Mouse (Mus musculus) forebrain, embryonic 15.5 days (tissue): ENCODE measurements around the gene Drd4. TPM values are rescaled to one million over a fixed set of nuclear protein-coding genes. Genes with fewer than 3 reads are reported as not detected.

Experiments
- ATAC-seq: fragments of 200-750 bp; cut with Nextera tagmentation; replicated peaks from 2 replicates; pipeline ENCODE4 v1.8.0; 2017; ENCODE audit warnings: mild to moderate bottlenecking, moderate TSS enrichment, moderate library complexity
- H3K27ac ChIP-seq: fragments of 300-500 bp; sonication (generic); replicated peaks from 2 replicates; pipeline ENCODE4 v1.5.1; 2015; ENCODE audit warnings: mild to moderate bottlenecking, inconsistent platforms
- H3K27me3 ChIP-seq: fragments of 300-500 bp; sonication (generic); 2 replicates; pipeline ENCODE4 v1.6.1; 2015; ENCODE audit warnings: inconsistent platforms
- H3K36me3 ChIP-seq: fragments of 300-500 bp; sonication (generic); 2 replicates; pipeline ENCODE4 v1.6.1; 2015; ENCODE audit warnings: mild to moderate bottlenecking, inconsistent platforms
- H3K4me1 ChIP-seq: fragments of 300-500 bp; sonication (generic); 2 replicates; pipeline ENCODE4 v1.6.1; 2015; ENCODE audit warnings: inconsistent platforms
- H3K4me2 ChIP-seq: fragments of 300-500 bp; sonication (generic); replicated peaks from 2 replicates; pipeline ENCODE4 v1.6.1; 2015; ENCODE audit warnings: mild to moderate bottlenecking, inconsistent platforms
- H3K4me3 ChIP-seq: fragments of 300-500 bp; sonication (generic); 2 replicates; pipeline ENCODE4 v1.5.1; 2015; ENCODE audit warnings: mild to moderate bottlenecking, inconsistent platforms
- H3K9ac ChIP-seq: fragments of 300-500 bp; sonication (generic); replicated peaks from 2 replicates; pipeline ENCODE4 v1.6.1; 2015; ENCODE audit warnings: mild to moderate bottlenecking, inconsistent platforms
- H3K9me3 ChIP-seq: fragments of 300-500 bp; sonication (generic); 2 replicates; pipeline ENCODE4 v1.6.1; 2016; ENCODE audit warnings: inconsistent platforms
- WGBS: fragments of 180-500 bp; shearing (Covaris S2); methylation state at CpG from one replicate; pipeline ENCODE4 v1.1.7; 2015; ENCODE audit warnings: mixed read lengths; 5-methylcytosine and 5-hydroxymethylcytosine counted together
- polyA plus RNA-seq: library from polyadenylated mRNA; unstranded; fragments of >200 nt; fragmentation: Nextera tagmentation; extraction: Ambion mirVana; gene quantifications from 2 replicates; pipeline ENCODE4 v1.2.1, GENCODE M21; 2015

The Drd4 gene
- polyA plus RNA-seq, 1 experiment from 2014 or later, result 0.64 TPM

- H3K4me2 ChIP-seq, result no peak overlapping the region
- H3K27ac ChIP-seq, result no peak overlapping the region
- no peak overlapping the region for H3K4me3 ChIP-seq
- 84% methylated on average over 3 of the region's 3 CpGs for WGBS
- H3K9me3 ChIP-seq, result no peaks in the 10 kb centered on the region
- H3K4me1 ChIP-seq, result peaks cover 5% of the 10 kb centered on the region
- H3K9ac ChIP-seq, result no peak overlapping the region
- H3K36me3 ChIP-seq, result no peaks in the 10 kb centered on the region
- H3K27me3 ChIP-seq, result no peaks in the 10 kb centered on the region
- no peak for ATAC-seq
Measured at GRCm38 (mm10) chr7:141270631-141271030, 21.2 kb upstream of the Drd4 start.

DNA sequence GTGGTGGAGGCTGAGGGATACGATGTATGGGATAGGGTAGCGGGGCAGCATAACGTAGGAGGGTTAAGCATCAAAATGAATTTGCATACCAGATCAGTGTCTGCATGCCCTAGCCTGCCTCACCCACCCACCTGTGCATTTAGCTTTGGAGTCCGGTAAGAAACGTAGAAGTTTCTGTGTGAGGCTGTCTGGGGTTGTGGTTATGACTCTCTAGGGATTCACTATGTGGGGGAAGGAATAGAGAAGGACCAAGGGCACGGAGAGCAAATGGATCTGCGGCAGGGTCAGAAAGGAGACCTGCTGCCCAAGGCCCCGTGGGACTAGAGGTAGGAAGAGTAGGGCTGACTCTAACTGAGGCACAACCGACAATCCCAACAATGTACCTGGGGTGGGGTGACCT lies 16.4 kb upstream of the Drd4 start:
- Histone ChIP-seq H3K36me3 (no peaks in the 10 kb centered on the region), H3K4me1 (peaks cover 9% of the 10 kb centered on the region), H3K9me3 (no peaks in the 10 kb centered on the region), H3K27ac (no peak overlapping the region), H3K4me3 (no peak overlapping the region), H3K27me3 (no peaks in the 10 kb centered on the region), H3K9ac (no peak overlapping the region), H3K4me2 (no peak overlapping the region)
- 85% methylated on average over 9 of the region's 9 CpGs for WGBS
- ATAC-seq, result no peak

DNA sequence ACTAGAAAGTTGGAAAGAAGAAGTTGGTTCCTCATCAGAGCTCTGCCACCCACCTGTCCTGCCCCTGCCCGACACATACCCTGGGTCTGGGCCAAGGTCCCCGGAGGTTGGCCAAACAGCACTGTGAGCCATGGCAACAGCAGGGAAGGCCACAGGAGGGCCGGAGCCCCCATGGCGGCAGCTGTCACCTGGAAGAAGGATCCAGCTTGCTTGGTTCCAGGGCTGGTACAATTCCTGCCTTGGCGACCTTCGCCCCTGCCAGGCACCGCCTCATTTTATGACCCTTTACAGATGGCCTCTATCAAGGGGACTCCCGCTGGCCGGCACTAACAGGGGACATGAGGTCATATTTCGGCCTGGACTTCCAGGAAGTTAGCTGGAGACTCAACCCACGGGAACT lies 15.3 kb upstream of the Drd4 start, which contains the start of gene Cdhr5:
Gene Cdhr5 (minus strand): TSS at position 241 of the 400 bp plus-strand sequence.
- H3K9me3 ChIP-seq, result no peaks in the 10 kb centered on the region
- H3K4me3 ChIP-seq, result no peak within 1 kb of the TSS
- no peak within 1 kb of the TSS for H3K27ac ChIP-seq
- no peaks in the 10 kb centered on the region for H3K27me3 ChIP-seq
- H3K9ac ChIP-seq, result no peak within 1 kb of the TSS
- peaks cover 9% of the 10 kb centered on the region for H3K4me1 ChIP-seq
- H3K36me3 ChIP-seq, result no peaks in the 10 kb centered on the region
- 89% methylated on average over 11 of the region's 11 CpGs for WGBS
- no peak for ATAC-seq
- H3K4me2 ChIP-seq, result no peak within 1 kb of the TSS

DNA sequence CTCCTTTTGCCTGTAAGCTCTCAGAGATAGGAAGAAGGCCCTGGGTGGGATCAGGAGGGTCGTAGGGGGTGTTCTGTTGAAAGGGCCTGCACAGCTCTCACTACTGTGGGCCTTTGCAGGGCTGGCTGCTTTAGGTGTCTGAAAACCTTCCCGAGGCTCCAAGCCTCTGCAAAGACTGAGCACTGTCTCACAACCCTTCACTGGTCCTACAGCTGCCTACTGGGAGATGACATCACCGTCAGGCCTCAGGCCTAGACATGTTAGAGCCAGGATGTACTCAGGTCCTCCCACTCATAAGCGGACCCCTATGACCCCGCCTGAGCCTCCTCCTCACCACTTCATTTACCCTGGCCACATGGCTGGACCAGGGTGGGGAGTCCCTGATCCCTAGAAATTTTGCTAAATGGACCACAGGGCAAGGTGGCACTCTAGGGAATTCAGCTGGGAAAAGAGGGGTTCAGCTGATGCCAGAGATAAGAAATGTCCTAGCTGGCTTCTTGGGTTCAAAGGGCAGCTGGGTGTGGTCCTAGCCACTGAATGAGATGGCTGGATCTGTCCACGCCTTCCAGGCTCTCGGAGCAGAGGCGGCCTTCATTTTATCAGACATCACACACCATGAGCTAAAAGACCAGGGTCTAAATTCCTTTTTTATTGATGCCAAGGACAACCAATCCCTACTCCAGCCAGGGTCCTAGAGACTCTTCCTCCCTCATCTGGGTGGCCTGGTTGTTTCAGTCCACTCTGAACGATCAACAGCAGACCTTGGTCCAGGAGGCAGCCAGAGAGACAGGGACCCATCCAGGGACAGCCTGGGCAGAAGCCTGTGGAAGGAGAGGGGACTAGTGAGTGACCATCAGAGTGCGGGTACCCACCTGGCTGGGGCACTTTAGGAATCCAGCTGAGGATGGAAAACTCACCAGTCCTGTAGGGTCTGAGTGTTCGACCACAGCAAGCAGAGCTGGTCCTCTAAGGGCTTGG lies 13.8 kb upstream of the Drd4 start:
- H3K36me3 ChIP-seq, result no peaks in the 10 kb centered on the region
- no peak overlapping the region for H3K4me3 ChIP-seq
- H3K4me2 ChIP-seq, result peak overlapping the region; percentile 98; the same call in 1 of the 2 replicates
- H3K9me3 ChIP-seq, result no peaks in the 10 kb centered on the region
- peaks cover 9% of the 10 kb centered on the region for H3K4me1 ChIP-seq
- H3K27ac ChIP-seq, result no peak overlapping the region
- no peaks in the 10 kb centered on the region for H3K27me3 ChIP-seq
- no peak for ATAC-seq
- WGBS, result 81% methylated on average over 11 of the region's 11 CpGs
- H3K9ac ChIP-seq, result no peak overlapping the region

GRCm38 (mm10) chr7:141278766-141279590 lies 12.8 kb upstream of the Drd4 start, which contains the start of gene Sct:
TSS of gene Sct (minus strand) at chr7:141279133.
- 2% methylated on average over 46 of the region's 46 CpGs for WGBS
- no peaks in the 10 kb centered on the region for H3K27me3 ChIP-seq
- no peak within 1 kb of the TSS for H3K27ac ChIP-seq
- no peaks in the 10 kb centered on the region for H3K36me3 ChIP-seq
- ATAC-seq, result peak; percentile 72
- H3K9ac ChIP-seq, result peak within 1 kb of the TSS; percentile 59
- H3K4me3 ChIP-seq, result peak within 1 kb of the TSS; percentile 47
- H3K9me3 ChIP-seq, result no peaks in the 10 kb centered on the region
- peaks cover 9% of the 10 kb centered on the region for H3K4me1 ChIP-seq
- peak within 1 kb of the TSS; percentile 98 for H3K4me2 ChIP-seq

DNA sequence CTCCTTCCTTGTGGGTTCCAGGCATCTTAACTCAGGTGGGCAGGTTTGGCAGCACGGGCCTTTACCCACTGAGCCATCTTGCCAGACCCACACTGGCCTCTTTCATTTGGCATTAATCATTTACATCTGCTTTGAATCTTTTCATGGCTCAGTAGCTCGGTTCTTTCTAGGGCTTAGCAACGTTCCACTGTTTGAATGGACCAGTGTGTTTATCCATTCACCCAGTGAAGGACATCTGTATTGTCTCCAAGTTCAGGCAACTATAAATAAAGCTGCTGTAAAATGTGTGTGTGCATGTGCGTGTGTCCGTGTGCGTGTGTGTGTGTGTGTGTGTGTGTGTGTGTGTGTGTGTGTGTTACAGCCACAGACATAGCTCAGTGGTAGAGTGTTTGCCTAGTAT lies 10.4 kb upstream of the Drd4 start:
- H3K27ac ChIP-seq, result no peak overlapping the region
- H3K4me3 ChIP-seq, result no peak overlapping the region
- peaks cover 9% of the 10 kb centered on the region for H3K4me1 ChIP-seq
- no peak overlapping the region for H3K4me2 ChIP-seq
- no peak overlapping the region for H3K9ac ChIP-seq
- no peaks in the 10 kb centered on the region for H3K9me3 ChIP-seq
- no peaks in the 10 kb centered on the region for H3K36me3 ChIP-seq
- 27% methylated on average over 6 of the region's 6 CpGs for WGBS
- ATAC-seq, result peak; percentile 27; the same call in 1 of the 2 replicates
- no peaks in the 10 kb centered on the region for H3K27me3 ChIP-seq

DNA sequence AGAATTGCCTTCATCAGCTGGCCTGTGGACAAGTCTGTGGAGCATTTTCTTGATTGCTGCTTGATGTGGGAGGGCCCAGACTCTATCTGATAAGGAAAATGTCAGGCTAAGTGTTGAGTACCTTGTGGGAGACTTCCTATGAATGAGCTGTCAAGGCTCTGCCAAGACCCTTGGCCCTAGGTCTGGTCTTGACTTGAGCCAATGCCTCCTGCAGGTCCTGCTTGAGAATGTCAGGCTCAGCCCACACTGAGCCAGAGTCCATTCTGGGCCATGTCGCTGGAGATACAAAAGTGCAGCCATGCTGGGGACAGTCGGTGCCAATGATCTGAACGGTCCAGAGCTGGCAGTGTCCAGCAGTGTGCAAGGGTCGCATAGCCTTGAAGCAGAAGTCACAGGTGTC lies 9.1 kb upstream of the Drd4 start:
- 85% methylated on average over 4 of the region's 4 CpGs for WGBS
- Histone ChIP-seq H3K27me3 (no peaks in the 10 kb centered on the region), H3K27ac (no peak overlapping the region), H3K9ac (no peak overlapping the region), H3K4me2 (no peak overlapping the region), H3K36me3 (no peaks in the 10 kb centered on the region), H3K9me3 (no peaks in the 10 kb centered on the region), H3K4me3 (no peak overlapping the region), H3K4me1 (peaks cover 9% of the 10 kb centered on the region)
- ATAC-seq, result no peak

GRCm38 (mm10) chr7:141288042-141288441 lies 3.8 kb upstream of the Drd4 start:
- Histone ChIP-seq H3K4me3 (no peak overlapping the region), H3K27ac (no peak overlapping the region), H3K36me3 (no peaks in the 10 kb centered on the region), H3K4me1 (peaks cover 12% of the 10 kb centered on the region; the same call in 1 of the 2 replicates), H3K4me2 (no peak overlapping the region), H3K9me3 (no peaks in the 10 kb centered on the region), H3K9ac (no peak overlapping the region), H3K27me3 (peaks cover 28% of the 10 kb centered on the region)
- WGBS, result 81% methylated on average over 3 of the region's 3 CpGs
- ATAC-seq, result no peak

GRCm38 (mm10) chr7:141292583-141293388 lies 980 bp downstream of the Drd4 start:
- Histone ChIP-seq H3K9me3 (no peaks in the 10 kb centered on the region), H3K27me3 (peaks cover 56% of the 10 kb centered on the region), H3K4me2 (peak overlapping the region; percentile 96), H3K27ac (no peak overlapping the region), H3K36me3 (peaks cover 11% of the 10 kb centered on the region), H3K9ac (peak overlapping the region; percentile 65), H3K4me1 (peaks cover 25% of the 10 kb centered on the region), H3K4me3 (peak overlapping the region; percentile 57)
- WGBS, result 36% methylated on average over 15 of the region's 15 CpGs
- ATAC-seq, result peak; percentile 28; the same call in 1 of the 2 replicates

- Histone ChIP-seq H3K4me2 (peak overlapping the region; percentile 60), H3K27me3 (peaks cover 56% of the 10 kb centered on the region), H3K27ac (no peak overlapping the region), H3K4me1 (peaks cover 25% of the 10 kb centered on the region), H3K4me3 (peak overlapping the region; percentile 28), H3K36me3 (peaks cover 11% of the 10 kb centered on the region), H3K9me3 (no peaks in the 10 kb centered on the region), H3K9ac (peak overlapping the region; percentile 28; the same call in 1 of the 2 replicates)
- 1% methylated on average over 53 of the region's 53 CpGs for WGBS
- no peak for ATAC-seq
Measured at GRCm38 (mm10) chr7:141293852-141294471, 2.2 kb downstream of the Drd4 start.

DNA sequence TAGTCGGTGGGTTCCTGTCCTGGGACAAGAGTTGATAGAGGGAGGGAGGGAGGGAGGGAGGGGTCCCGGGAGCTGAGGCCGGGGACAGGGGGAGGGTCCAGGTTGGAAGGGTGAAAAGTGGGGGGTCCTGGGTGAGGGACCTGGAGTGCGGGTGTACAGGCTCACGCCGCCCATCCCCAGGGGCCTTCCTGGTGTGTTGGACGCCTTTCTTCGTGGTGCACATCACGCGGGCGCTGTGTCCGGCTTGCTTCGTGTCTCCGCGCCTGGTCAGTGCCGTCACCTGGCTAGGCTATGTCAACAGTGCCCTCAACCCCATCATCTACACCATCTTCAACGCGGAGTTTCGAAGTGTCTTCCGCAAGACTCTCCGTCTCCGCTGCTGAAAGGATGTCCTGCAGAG lies 2.7 kb downstream of the Drd4 start:
- Histone ChIP-seq H3K4me1 (peaks cover 25% of the 10 kb centered on the region), H3K27me3 (peaks cover 56% of the 10 kb centered on the region), H3K4me2 (peak overlapping the region; percentile 60), H3K9me3 (no peaks in the 10 kb centered on the region), H3K4me3 (0 out of 2 replicates have a peak overlapping the region, but pooled peaks have one; percentile 4), H3K36me3 (peaks cover 14% of the 10 kb centered on the region), H3K9ac (no peak overlapping the region), H3K27ac (no peak overlapping the region)
- no peak for ATAC-seq
- 4% methylated on average over 19 of the region's 22 CpGs for WGBS
